Mouse (Mus musculus): ENCODE measurements at regions not wholly inside any gene's neighbourhood (a gene's known extent, or its start where the extent isn't known, plus 50 kb on each side); places are given as distances from the start of the nearest gene placed in this dataset.

- no peak for TF ChIP-seq GATA4 (IDR thresholded peaks at IDR 0.05; ENCODE audit: insufficient replicate concordance, low read length)
Observed at GRCm38 (mm10) chr9:122633484-122633883, 113.7 kb upstream of the Topaz1 start.

DNA sequence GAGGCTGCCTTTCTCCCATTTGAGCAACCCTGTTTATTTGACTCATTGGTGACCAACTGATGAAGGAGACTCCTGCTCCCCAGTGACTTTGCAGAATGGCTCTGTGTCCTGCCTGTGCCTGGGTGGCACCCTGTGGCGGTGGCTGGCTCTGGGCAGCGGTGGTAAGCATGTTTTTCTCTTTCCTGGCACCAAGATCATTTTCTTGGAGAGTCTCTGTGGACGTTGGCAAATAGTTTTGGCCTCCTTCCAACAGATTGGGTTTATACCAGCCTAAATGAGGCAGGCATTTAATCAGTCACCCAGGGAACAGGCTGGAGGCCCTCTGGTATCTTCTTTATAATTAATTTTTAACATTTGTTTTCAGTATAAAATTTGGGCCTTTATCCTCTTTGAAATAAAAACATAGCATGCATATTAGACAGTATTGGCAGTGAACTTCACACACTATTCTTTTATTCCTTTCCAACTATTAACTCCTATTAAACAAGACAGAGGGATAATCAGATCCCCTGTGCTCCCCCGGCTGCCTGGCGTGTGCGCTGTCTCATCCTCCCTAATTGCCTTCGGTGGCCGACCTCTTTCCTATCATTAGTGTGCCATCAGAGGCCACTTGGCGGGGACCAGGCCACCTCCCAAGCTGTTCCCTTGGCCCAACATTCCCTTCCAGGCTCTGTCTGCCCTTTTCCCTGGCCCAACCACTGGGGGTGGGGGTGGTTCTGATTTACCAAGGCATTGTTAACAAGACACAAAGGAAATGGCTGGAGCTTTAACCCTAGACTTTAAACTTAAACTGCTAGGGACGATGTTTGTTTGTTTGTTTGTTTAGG, 111.8 kb upstream of the Topaz1 start:
- TF ChIP-seq GATA4 (IDR thresholded peaks at IDR 0.05; ENCODE audit: insufficient replicate concordance, low read length), result no peak

GRCm38 (mm10) chr9:122637591-122637990, 109.6 kb upstream of the Topaz1 start:
- no peak for TF ChIP-seq GATA4 (IDR thresholded peaks at IDR 0.05; ENCODE audit: insufficient replicate concordance, low read length)

DNA sequence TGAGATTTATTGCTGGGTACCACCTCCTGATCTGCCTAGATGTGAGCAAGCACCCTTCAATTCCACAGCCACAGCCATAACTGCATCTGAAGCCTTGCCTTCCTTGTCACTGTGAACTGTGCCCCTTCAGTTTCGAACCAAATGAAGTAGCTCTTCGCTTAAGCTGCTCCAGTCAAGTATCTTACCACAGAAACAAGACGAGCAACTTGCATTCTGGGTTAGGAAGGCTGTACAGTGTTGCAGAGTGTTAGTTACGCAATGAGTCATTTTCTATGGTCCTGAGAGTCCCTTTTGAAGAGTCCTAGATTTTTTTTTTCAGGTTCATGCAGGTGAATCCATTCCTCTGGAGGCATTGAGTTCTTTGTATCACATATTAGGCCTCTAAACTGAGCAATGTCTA, 107.9 kb upstream of the Topaz1 start:
- TF ChIP-seq GATA4 (IDR thresholded peaks at IDR 0.05; ENCODE audit: insufficient replicate concordance, low read length), result no peak

GRCm38 (mm10) chr9:122642913-122643312, 104.2 kb upstream of the Topaz1 start:
- TF ChIP-seq GATA4 (IDR thresholded peaks at IDR 0.05; ENCODE audit: insufficient replicate concordance, low read length), result no peak

DNA sequence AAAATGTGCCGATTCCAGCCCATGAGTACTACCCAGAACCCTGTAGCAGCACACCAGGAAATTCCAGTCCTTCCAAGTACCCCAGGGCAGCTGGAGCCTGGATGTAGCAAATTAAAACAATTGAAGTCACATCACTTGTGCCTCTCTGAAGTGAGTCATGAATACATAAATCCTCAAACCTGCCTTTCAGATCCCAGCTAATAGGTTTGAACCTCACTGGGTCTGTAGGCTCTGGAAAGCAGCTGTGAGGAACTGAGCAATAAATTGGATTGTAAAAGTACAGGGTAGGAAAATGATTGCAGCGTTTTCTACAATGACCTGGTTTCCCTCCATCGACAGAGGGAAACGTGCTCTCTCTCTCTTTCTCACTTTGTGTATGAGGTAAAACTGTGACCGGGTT, 101.6 kb upstream of the Topaz1 start:
- TF ChIP-seq GATA4 (IDR thresholded peaks at IDR 0.05; ENCODE audit: insufficient replicate concordance, low read length), result no peak

GRCm38 (mm10) chr9:122650862-122651261, 96.3 kb upstream of the Topaz1 start:
- TF ChIP-seq GATA4 (IDR thresholded peaks at IDR 0.05; ENCODE audit: insufficient replicate concordance, low read length), result no peak

GRCm38 (mm10) chr9:122655583-122655982, 91.6 kb upstream of the Topaz1 start:
- TF ChIP-seq GATA4 (IDR thresholded peaks at IDR 0.05; ENCODE audit: insufficient replicate concordance, low read length), result no peak

DNA sequence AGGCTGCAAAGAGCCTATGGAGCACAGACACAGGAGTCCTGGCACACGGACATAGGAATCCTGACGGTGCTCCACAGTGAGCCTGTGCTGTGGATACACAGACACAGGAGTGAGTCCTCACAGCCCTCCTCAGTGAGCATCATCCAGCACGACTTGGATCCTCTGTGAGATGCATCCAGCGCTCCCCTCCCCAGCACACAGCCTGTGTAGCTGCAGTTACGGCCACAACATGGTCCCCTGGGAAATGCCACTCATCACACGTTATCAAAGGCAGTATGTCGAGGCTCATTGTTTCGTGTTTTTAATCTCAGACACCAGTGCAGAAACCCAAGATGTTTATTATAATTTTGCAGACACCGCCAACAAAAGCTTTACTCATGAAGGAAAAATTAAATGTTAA, 87.1 kb upstream of the Topaz1 start:
- no peak for TF ChIP-seq GATA4 (IDR thresholded peaks at IDR 0.05; ENCODE audit: insufficient replicate concordance, low read length)

- TF ChIP-seq GATA4 (IDR thresholded peaks at IDR 0.05; ENCODE audit: insufficient replicate concordance, low read length), result no peak
Observed at GRCm38 (mm10) chr9:122666978-122667645, 80.0 kb upstream of the Topaz1 start.

DNA sequence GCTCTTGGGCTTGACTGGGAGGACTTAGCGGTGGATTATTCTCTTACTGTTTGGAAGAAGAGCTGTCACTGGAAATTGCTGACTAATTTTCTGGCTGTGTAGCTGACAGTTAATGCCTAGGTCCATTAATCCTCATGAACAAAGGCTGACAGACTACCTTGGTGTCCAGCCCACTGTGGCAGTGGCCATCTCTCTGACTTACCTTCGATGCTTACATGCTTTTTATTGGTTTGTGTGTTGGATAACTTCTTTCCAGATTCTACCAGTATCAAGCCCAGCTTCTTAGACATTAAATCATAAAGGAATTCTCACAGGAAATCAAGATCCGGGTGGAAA, 79.5 kb upstream of the Topaz1 start:
- TF ChIP-seq GATA4 (IDR thresholded peaks at IDR 0.05; ENCODE audit: insufficient replicate concordance, low read length), result no peak

DNA sequence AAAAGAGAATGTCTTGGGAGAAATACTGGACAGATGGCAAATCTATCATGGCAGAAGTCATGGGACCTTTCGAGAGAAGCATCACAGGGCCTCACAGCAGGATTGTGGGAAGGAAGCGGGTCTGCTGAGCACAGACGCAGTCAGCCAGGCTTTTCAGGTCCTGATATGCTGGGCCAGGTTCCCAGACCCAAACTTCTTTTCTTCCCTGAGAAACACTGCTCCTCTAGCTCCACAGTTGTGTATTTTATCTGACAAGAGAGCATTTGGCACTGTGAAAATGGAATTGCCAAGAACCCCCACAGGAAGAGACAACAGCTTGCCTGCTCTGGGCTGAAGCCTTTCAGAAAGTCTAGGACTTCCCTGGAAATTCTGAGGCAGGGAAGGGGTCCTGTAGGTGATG, 73.4 kb upstream of the Topaz1 start:
- TF ChIP-seq GATA4 (IDR thresholded peaks at IDR 0.05; ENCODE audit: insufficient replicate concordance, low read length), result no peak

- TF ChIP-seq GATA4 (IDR thresholded peaks at IDR 0.05; ENCODE audit: insufficient replicate concordance, low read length), result no peak
Observed at GRCm38 (mm10) chr9:122678001-122678696, 69.0 kb upstream of the Topaz1 start.

GRCm38 (mm10) chr9:122687170-122687569, 60.0 kb upstream of the Topaz1 start:
- TF ChIP-seq GATA4 (IDR thresholded peaks at IDR 0.05; ENCODE audit: insufficient replicate concordance, low read length), result no peak

GRCm38 (mm10) chr9:122691879-122692278, 55.3 kb upstream of the Topaz1 start:
- TF ChIP-seq GATA4 (IDR thresholded peaks at IDR 0.05; ENCODE audit: insufficient replicate concordance, low read length), result no peak

- TF ChIP-seq GATA4 (IDR thresholded peaks at IDR 0.05; ENCODE audit: insufficient replicate concordance, low read length), result no peak
Observed at GRCm38 (mm10) chr9:122695724-122696123, 51.4 kb upstream of the Topaz1 start.

Data from liver, adult (tissue).